ENCODE assay signal across 9 mouse cellular contexts in the genomic region with DNA sequence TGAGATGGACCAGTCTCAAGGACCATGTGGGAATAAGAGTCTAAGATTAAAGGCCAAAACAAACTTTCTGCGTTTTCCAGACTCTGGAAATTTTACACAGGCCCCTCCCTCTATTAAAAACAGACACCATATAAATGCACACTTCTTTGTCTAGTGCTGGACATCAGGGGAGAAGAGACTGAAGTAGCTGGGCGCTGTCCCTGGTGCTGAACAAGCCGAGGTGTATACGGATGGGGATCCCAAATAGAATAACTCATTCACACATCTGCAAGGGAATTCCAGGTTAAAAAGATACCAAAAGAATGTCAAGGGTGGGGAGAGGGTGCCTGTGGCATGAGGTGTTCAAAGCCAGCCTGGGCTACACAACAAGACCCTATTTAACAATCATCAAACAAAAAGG.
DNase-seq lines count a peak whose midpoint lies in the region; ATAC-seq and TF ChIP-seq lines count a peak whose summit lies in the region.
"Had no signal": no experiment of that assay in that cellular context is flagged by ENCODE, and none has a peak within 500 bp of the region (broad histone marks: within the 10 kb centered on the region; RNA-seq: fewer than 3 reads in every experiment).

No protein-coding gene starts in this region.

- no peaks in the 10 kb centered on the region for H3K4me1 ChIP-seq in hindbrain, embryonic 11.5 days (replicated peaks; ENCODE audit: control insufficient read depth, insufficient read depth, low read length)
- no peaks in the 10 kb centered on the region; the same call in 1 of the 2 replicates for H3K4me1 ChIP-seq in hindbrain, embryonic 16.5 days (ENCODE audit: control insufficient read depth, insufficient read depth, low read depth, low read length)
- no peaks in the 10 kb centered on the region for H3K4me1 ChIP-seq in embryonic facial prominence, embryonic 14.5 days (ENCODE audit: control insufficient read depth, insufficient read depth, low read length)
- H3K4me1 ChIP-seq in liver, postnatal 0 days (ENCODE audit: insufficient read depth) = no peaks in the 10 kb centered on the region
- H3K4me1 ChIP-seq in cerebellum, adult 2 months (ENCODE audit: control insufficient read depth, insufficient read depth, low read length) = no peaks in the 10 kb centered on the region
- H3K4me1 ChIP-seq: limb, embryonic 12.5 days had no signal

- TF ChIP-seq POLR2A in cerebellum, adult 2 months (IDR thresholded peaks at IDR 0.05; ENCODE audit: borderline replicate concordance, insufficient read depth, low read length) = no peak

- H3K27ac ChIP-seq in hindbrain, embryonic 11.5 days (ENCODE audit: low read depth, low read length) = no peak overlapping the region
- H3K27ac ChIP-seq in hindbrain, embryonic 16.5 days (ENCODE audit: low read depth, low read length) = no peak overlapping the region
- no peak overlapping the region for H3K27ac ChIP-seq in embryonic facial prominence, embryonic 14.5 days (replicated peaks; ENCODE audit: low read depth, low read length)
- no peak overlapping the region for H3K27ac ChIP-seq in liver, postnatal 0 days (ENCODE audit: low read depth)
- no peak overlapping the region for H3K27ac ChIP-seq in cerebellum, adult 2 months (ENCODE audit: insufficient read depth, low read length)
- H3K27ac ChIP-seq: limb, embryonic 12.5 days had no signal

- no peak overlapping the region for H3K4me2 ChIP-seq in hindbrain, embryonic 11.5 days (replicated peaks; ENCODE audit: low read depth, low read length)
- H3K4me2 ChIP-seq in hindbrain, embryonic 16.5 days (ENCODE audit: low read length) = no peak overlapping the region
- no peak overlapping the region for H3K4me2 ChIP-seq in embryonic facial prominence, embryonic 14.5 days (ENCODE audit: low read depth, low read length)
- no peak overlapping the region for H3K4me2 ChIP-seq in liver, postnatal 0 days (ENCODE audit: low read depth, low read length)
- H3K4me2 ChIP-seq: limb, embryonic 12.5 days had no signal

- DNase-seq in hindbrain, embryonic 11.5 days (ENCODE audit: low spot score) = peak; percentile 74
- DNase-seq in WW6 (ENCODE audit: low read depth, low spot score) = peak; percentile 16
- peak; percentile 88 for DNase-seq in embryonic facial prominence, embryonic 14.5 days (ENCODE audit: low spot score)
- DNase-seq in liver, postnatal 0 days = peak; percentile 55
- DNase-seq in urinary bladder, postnatal 4 days (ENCODE audit: low spot score in 2 of 2) = peak; percentile 21 to 66
- DNase-seq in cerebellum, adult 8-10 months = no peak
- no peak for DNase-seq in cerebellum, adult 2 months

- TF ChIP-seq EP300 in liver, postnatal 0 days (IDR thresholded peaks at IDR 0.05; ENCODE audit: low read depth) = no peak

- no peaks in the 10 kb centered on the region for H3K27me3 ChIP-seq in hindbrain, embryonic 11.5 days (ENCODE audit: control insufficient read depth, insufficient read depth, low read length)
- H3K27me3 ChIP-seq in hindbrain, embryonic 16.5 days (replicated peaks; ENCODE audit: control insufficient read depth, insufficient read depth, low read length) = no peaks in the 10 kb centered on the region
- no peaks in the 10 kb centered on the region for H3K27me3 ChIP-seq in embryonic facial prominence, embryonic 14.5 days (replicated peaks; ENCODE audit: control insufficient read depth, insufficient read depth, low read length)
- no peaks in the 10 kb centered on the region for H3K27me3 ChIP-seq in liver, postnatal 0 days (ENCODE audit: insufficient read depth, low read length)
- H3K27me3 ChIP-seq in cerebellum, adult 2 months (ENCODE audit: control insufficient read depth, insufficient read depth, low read length) = no peaks in the 10 kb centered on the region
- H3K27me3 ChIP-seq: limb, embryonic 12.5 days had no signal

- H3K36me3 ChIP-seq in hindbrain, embryonic 11.5 days (ENCODE audit: control insufficient read depth, insufficient read depth, low read length) = no peaks in the 10 kb centered on the region
- no peaks in the 10 kb centered on the region for H3K36me3 ChIP-seq in hindbrain, embryonic 16.5 days (ENCODE audit: control insufficient read depth, insufficient read depth, low read length)
- H3K36me3 ChIP-seq in embryonic facial prominence, embryonic 14.5 days (ENCODE audit: control insufficient read depth, insufficient read depth, low read length) = no peaks in the 10 kb centered on the region
- no peaks in the 10 kb centered on the region for H3K36me3 ChIP-seq in liver, postnatal 0 days (replicated peaks; ENCODE audit: insufficient read depth, low read length)
- H3K36me3 ChIP-seq: limb, embryonic 12.5 days had no signal

- ATAC-seq in hindbrain, embryonic 11.5 days (ENCODE audit: low FRiP score) = no peak
- ATAC-seq in hindbrain, embryonic 16.5 days = no peak
- ATAC-seq in embryonic facial prominence, embryonic 14.5 days (ENCODE audit: low read depth) = no peak
- no peak for ATAC-seq in liver, postnatal 0 days

- H3K9me3 ChIP-seq in hindbrain, embryonic 11.5 days (ENCODE audit: control insufficient read depth, low read length) = no peaks in the 10 kb centered on the region
- no peaks in the 10 kb centered on the region for H3K9me3 ChIP-seq in hindbrain, embryonic 16.5 days (ENCODE audit: control insufficient read depth, low read length)
- no peaks in the 10 kb centered on the region for H3K9me3 ChIP-seq in embryonic facial prominence, embryonic 14.5 days (ENCODE audit: control insufficient read depth, low read length)
- H3K9me3 ChIP-seq in liver, postnatal 0 days (ENCODE audit: low read length) = no peaks in the 10 kb centered on the region
- H3K9me3 ChIP-seq: limb, embryonic 12.5 days had no signal

- H3K4me3 ChIP-seq in hindbrain, embryonic 11.5 days (ENCODE audit: low read depth, low read length) = no peak overlapping the region
- H3K4me3 ChIP-seq in hindbrain, embryonic 16.5 days (ENCODE audit: low read length) = no peak overlapping the region
- H3K4me3 ChIP-seq in embryonic facial prominence, embryonic 14.5 days (ENCODE audit: low read depth, low read length) = no peak overlapping the region
- H3K4me3 ChIP-seq in liver, postnatal 0 days (ENCODE audit: low read depth, low read length) = no peak overlapping the region
- H3K4me3 ChIP-seq in cerebellum, adult 2 months (replicated peaks; ENCODE audit: insufficient read depth, low read depth, low read length) = no peak overlapping the region
- H3K4me3 ChIP-seq: limb, embryonic 12.5 days had no signal

- H3K9ac ChIP-seq in hindbrain, embryonic 11.5 days (ENCODE audit: low read depth, low read length) = no peak overlapping the region
- H3K9ac ChIP-seq in hindbrain, embryonic 16.5 days (ENCODE audit: low read depth, low read length) = no peak overlapping the region
- no peak overlapping the region for H3K9ac ChIP-seq in embryonic facial prominence, embryonic 14.5 days (ENCODE audit: low read depth, low read length)
- H3K9ac ChIP-seq in liver, postnatal 0 days (replicated peaks) = no peak overlapping the region
- H3K9ac ChIP-seq: limb, embryonic 12.5 days had no signal

- no peak for TF ChIP-seq CTCF in liver, postnatal 0 days (IDR thresholded peaks at IDR 0.05; ENCODE audit: low read depth)
- no peak for TF ChIP-seq CTCF in cerebellum, adult 2 months (IDR thresholded peaks at IDR 0.05; ENCODE audit: borderline replicate concordance, insufficient read depth, low read depth, low read length)

- WGBS in hindbrain, embryonic 11.5 days = 10% methylated on average over 4 of the region's 4 CpGs
- WGBS in hindbrain, embryonic 16.5 days = 9% methylated on average over 4 of the region's 4 CpGs
- WGBS in embryonic facial prominence, embryonic 14.5 days = 6% methylated on average over 4 of the region's 4 CpGs
- WGBS in liver, postnatal 0 days (ENCODE audit: insufficient replicate concordance) = 9% methylated on average over 4 of the region's 4 CpGs
- WGBS in cerebellum, adult 2 months = 20% methylated on average over 4 of the region's 4 CpGs

Comparison
In these comparisons a context has a peak if more than half of its experiments do, and no peak if none do; other contexts are left out.
1. DNase-seq: peak in hindbrain, embryonic 11.5 days (single experiment), WW6 (single experiment), embryonic facial prominence, embryonic 14.5 days (single experiment), liver, postnatal 0 days (single experiment) and urinary bladder, postnatal 4 days (2 of 2); none in cerebellum, adult 8-10 months (single experiment) and cerebellum, adult 2 months (0 of 2).